Mouse (Mus musculus) mature B cell (primary cell): ENCODE results near the gene Akap8.

Experiments
- in situ Hi-C: fragments of 300-500 bp; cut with MboI; formaldehyde crosslinking; loops from 2 replicates; pipeline ENCODE4 v1.14.3; 2019

The Akap8 gene

GRCm38 (mm10) chr17:32320597-32321389, at the start of gene Akap8:
Gene Akap8, minus strand, starts transcription at chr17:32321238.
- in situ Hi-C loops, result no loop called here

- in situ Hi-C loops, result no loop called here
Observed at GRCm38 (mm10) chr17:32368991-32369578, 48.0 kb upstream of the Akap8 start.

GRCm38 (mm10) chr17:32367706-32368105, 46.7 kb upstream of the Akap8 start:
- in situ Hi-C loops, result no loop called here

GRCm38 (mm10) chr17:32365296-32365695, 44.3 kb upstream of the Akap8 start:
- in situ Hi-C loops, result no loop called here

- in situ Hi-C loops, result no loop called here
Observed at GRCm38 (mm10) chr17:32364850-32365249, 43.8 kb upstream of the Akap8 start.

GRCm38 (mm10) chr17:32364331-32364730, 43.3 kb upstream of the Akap8 start:
- in situ Hi-C loops, result no loop called here

- in situ Hi-C loops, result no loop called here
Observed at GRCm38 (mm10) chr17:32363821-32364301, 42.8 kb upstream of the Akap8 start.

GRCm38 (mm10) chr17:32362686-32363085, 41.6 kb upstream of the Akap8 start:
- in situ Hi-C loops, result no loop called here

GRCm38 (mm10) chr17:32359928-32360327, 38.9 kb upstream of the Akap8 start:
- in situ Hi-C loops, result no loop called here

GRCm38 (mm10) chr17:32358943-32359340, 37.9 kb upstream of the Akap8 start:
- in situ Hi-C loops, result no loop called here

GRCm38 (mm10) chr17:32358192-32358942, 37.3 kb upstream of the Akap8 start:
- in situ Hi-C loops, result no loop called here

GRCm38 (mm10) chr17:32356766-32357760, 36.0 kb upstream of the Akap8 start:
- in situ Hi-C loops, result no loop called here

GRCm38 (mm10) chr17:32356281-32356680, 35.2 kb upstream of the Akap8 start:
- in situ Hi-C loops, result no loop called here

- in situ Hi-C loops, result no loop called here
Observed at GRCm38 (mm10) chr17:32355031-32355430, 34.0 kb upstream of the Akap8 start.

GRCm38 (mm10) chr17:32354211-32354610, 33.2 kb upstream of the Akap8 start:
- in situ Hi-C loops, result loop anchor here (5.0 kb wide), 1 partner anchor 78 kb away; no protein-coding TSS in a partner anchor

- in situ Hi-C loops, result loop anchor here (5.0 kb wide), 1 partner anchor 79 kb away; no protein-coding TSS in a partner anchor
Observed at GRCm38 (mm10) chr17:32353696-32354095, 32.7 kb upstream of the Akap8 start.

GRCm38 (mm10) chr17:32351726-32352125, 30.7 kb upstream of the Akap8 start:
- in situ Hi-C loops, result loop anchor here (5.0 kb wide), 1 partner anchor 81 kb away; no protein-coding TSS in a partner anchor

- in situ Hi-C loops, result loop anchor here (5.0 kb wide), 1 partner anchor 81 kb away; no protein-coding TSS in a partner anchor
Observed at GRCm38 (mm10) chr17:32351269-32351668, 30.2 kb upstream of the Akap8 start.

- in situ Hi-C loops, result loop anchor here (5.0 kb wide), 1 partner anchor 82 kb away; no protein-coding TSS in a partner anchor
Observed at GRCm38 (mm10) chr17:32350382-32350983, 29.4 kb upstream of the Akap8 start, which contains the start of gene Akap8l. Gene Akap8l, minus strand, starts transcription at chr17:32350607.

GRCm38 (mm10) chr17:32349851-32350381, 28.9 kb upstream of the Akap8 start:
- in situ Hi-C loops, result loop anchor here (5.0 to 10.0 kb wide), 2 partner anchors 82 to 145 kb away; no protein-coding TSS in a partner anchor
